Mouse (Mus musculus) mouse trophoblast stem cell (cell line): ENCODE data around the gene Ermp1.

Experiments
- in situ Hi-C, 2 experiments: fragments of 300-500 bp; cut with MseI, MboI; formaldehyde crosslinking; loops; 2 replicates in 1 of 2; 3 replicates in 1 of 2; pipeline ENCODE4 v1.15.1; 2025

Gene Ermp1

DNA sequence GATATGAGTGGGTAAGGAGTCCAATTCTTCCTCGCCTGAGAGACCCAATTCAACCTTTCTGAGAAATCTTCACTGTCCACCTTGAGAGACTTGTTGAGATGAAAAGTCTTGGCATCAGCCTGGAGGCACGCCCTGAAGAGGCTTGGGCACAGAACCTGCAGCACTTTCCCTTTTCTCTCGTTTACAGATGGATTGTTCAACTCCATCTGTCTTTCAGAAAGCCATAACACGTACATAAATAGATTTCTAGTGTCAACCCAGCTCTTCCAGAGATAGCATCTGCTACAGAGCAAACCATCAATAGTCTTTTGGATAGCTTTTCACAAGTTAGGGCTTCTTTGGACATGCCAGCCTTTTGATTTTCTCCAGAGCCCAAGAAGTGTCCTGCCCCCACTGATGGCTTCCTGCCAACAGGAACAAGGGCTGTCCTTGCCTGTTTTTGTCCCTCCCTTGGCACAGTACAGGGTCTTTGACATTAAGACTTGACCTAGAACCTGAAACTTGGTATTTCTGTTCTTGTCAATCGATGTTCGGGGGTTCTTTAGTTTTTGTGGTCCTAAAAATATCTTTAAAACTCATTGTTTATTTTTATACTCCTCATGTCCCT is 13.9 kb upstream of the Ermp1 start:
- in situ Hi-C loops: no loop called here

DNA sequence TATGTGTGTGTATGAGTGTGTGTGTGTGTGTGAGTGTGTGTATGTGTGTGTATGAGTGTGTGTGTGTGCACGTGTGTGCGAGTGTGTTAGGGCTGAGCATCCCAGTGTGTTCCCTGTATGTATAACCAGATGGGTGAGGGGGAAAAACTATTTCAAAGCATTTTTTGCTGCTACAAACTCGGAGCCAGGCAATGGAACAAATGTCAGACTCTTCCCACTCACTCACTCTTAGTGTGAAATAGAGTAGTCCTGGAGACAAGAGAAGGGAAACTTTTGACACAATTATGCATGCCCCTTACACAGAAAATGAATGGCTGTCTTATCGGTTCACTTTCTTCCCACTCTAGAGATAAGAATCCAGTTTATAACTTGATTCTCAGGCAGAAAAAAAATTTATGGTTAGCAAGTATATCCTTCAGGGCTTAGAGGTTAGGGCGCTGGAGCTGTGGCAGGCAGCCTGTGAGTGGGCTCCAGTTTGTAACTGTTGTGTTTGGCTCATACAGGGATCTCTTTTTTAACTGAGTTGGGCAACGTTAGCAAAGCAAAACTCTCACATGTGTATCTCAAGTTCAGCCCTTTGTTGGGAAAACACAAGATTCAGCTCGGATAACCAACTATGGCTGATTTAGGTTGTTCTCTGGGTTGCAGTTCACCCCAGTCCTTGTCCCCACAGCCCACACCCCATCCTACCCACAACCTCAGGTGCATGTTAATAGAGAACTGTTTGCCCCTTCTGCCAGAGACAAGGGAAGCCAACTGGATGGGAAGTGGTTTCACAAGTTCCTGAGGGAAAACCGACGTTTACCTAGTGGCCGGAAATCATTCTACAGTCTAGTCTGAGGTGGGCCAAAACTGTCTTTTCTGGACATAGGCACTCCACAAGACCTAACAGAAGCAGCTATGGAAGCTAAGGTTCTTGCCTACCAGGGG is 12.9 kb upstream of the Ermp1 start:
- in situ Hi-C loops: no loop called here

DNA sequence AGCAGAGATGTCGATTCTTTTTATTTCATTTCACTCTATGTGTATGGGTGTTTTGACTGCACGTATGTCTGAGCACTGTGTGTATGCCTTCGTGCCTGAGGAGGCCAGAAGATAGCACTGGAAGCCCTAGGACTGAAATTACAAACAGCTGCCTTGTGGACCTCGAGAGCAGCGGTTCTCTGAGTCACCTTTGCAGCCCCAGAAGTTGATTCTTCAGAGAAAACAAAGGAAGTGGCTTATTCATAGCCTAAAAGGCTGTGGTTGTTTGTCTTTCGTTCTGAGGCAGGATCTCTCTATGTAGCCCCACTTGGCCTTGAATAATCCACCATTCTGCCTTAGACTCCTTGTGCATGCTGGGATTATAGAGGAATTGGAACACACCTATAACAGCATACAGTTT is 11.5 kb upstream of the Ermp1 start:
- in situ Hi-C loops: no loop called here

DNA sequence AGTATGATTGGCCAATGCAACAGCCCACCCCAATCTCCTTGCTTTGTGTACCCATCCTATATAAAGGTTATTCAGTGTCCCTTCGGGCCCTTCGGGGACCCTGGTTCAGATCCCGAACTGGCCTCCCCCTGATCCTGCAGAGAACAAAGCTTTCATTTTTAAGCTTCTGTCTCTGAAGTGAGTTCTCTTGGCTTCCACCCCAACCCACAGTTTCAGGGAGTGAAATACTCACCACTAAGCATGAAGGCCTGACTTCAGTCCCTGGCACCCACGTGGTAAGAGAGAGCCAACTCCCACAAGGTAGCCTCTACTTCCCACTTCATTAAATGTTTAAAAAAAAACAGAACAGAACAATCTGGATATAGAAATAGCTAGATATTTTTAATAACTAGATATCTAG is 10.6 kb upstream of the Ermp1 start:
- in situ Hi-C loops: no loop called here

DNA sequence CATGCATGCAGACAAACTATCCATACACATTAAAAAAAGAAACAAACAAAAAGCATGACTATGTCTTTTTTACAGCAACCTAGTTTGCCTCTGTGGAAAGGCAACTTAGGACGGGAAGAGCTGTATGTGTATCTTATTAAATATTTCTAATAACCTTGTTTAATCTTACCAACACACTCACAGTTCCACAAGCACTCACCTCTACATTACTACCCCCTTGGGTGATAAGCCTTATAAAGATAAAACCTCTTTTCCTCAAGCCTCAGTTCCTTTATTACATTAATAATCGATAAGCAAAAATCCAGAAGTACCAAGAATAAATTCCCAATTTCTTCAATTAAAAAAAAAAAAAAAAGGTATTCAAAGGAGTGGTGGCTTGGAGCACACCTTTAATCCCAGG is 9.3 kb upstream of the Ermp1 start:
- in situ Hi-C loops: no loop called here

DNA sequence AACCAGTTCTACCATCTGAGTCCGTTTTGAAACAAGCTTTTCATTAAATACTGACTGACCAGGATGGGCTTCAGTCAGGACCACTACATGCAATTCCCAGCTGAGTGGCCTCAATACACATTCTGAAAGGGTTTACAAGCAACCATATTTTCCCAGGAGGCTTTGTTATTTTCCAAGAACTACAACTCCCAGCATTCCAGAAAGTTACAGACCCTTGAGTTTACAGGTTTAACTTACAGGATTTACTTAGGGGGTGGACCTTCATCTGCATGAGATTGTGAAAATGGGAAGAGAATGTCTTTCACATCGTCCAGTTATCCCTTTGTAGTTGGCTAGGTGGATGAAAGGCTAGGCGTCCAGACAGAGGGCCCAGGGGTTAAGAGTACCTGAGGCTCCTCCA is 8.8 kb upstream of the Ermp1 start:
- in situ Hi-C loops: no loop called here

DNA sequence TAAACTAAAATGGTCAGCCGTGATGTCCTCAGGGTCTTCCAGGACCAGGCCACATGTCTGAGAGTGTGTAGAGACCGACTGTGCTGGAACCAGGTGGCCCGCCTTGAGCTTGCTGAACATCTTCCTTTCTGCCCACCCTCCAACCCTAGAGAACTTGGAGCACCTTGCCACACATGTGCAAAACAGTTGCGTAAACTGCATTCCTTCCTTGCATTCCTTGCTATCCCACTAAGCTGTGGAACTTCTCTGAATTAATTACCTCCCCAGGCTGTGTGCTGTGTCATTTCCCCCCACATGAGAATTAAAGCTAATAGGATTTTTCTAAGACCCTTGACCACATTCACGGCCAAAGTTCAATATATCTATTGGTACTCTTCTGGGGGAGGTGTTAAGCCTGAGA is 8.4 kb upstream of the Ermp1 start:
- in situ Hi-C loops: no loop called here

DNA sequence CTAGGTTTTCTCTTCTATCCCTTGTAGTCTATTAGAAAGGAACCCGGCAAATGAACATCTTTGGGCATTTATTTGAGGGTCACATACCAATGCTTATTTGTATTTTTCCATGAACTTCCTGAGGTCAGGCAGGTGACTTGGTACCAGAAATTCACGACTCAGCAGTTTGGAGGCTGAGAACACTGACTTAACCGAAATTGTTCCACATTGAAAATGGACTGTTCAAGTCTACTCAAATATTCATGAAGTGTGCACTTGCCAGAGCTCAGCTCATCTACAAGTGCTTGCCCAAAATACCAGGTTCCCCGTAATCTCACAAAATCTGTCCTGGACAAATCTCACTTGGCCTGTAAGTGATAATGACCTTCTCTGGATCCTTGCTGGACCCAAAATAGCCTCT is 7.8 kb upstream of the Ermp1 start:
- in situ Hi-C loops: no loop called here

DNA sequence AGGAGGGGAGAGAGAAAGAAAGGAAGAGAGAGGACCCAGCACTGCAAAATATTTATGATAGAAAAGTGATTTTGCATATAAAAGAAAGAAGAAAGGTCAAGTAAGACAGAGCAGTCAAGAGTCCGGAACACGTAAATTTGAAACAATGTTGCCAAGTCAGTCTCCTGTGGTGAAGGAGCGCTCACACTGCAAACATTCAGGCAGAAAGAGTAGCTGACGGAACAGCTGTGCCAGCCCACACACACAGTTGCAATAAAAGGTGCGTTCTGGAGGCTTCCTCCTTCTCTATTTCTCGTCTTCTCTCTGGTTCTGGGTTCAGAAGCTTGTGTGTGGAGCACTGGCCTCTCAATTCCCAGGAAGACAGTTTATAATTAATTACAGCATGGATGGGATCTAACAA is 6.9 kb upstream of the Ermp1 start:
- in situ Hi-C loops: no loop called here

DNA sequence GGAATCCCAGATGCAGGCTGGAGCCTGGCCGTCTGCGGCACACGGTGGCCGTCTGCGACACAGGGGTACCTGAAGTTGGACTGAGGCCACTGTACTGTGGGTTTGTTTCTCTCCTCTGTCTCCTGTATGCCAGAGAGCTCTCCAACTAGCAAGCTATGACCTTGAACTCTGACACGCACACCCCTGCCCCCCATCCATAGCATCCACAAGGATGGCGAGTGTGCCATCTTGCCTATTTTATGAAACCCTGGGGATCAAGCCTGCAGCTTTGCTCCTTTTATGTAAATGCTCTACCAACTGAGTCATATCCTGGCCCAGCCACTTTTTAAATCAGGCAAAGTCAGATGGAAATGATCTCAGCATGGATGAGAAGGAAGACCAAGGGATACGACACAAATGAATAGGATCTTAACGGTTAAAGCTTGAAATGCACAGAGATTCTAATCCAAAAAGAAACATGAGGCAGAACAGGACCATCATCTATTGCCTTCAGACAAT is 5.6 kb upstream of the Ermp1 start:
- in situ Hi-C loops: no loop called here

DNA sequence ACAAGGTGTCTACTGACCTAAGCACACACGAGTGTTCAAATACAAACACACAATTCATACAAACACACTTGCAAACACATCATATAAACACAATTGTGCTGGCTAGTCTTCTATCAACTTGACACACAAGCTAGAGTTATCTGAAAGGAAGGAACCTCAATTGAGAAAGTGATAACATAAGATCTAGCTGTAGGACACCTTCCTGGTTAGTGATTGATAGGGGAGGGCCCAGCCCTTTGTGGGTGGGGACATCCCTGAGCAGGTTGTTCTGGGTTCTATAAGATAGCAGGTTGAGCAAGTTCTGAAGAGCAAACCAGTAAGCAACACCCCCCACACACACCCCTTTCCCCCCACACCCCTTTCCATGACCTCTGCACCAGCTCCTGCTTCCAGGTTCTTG is 1.5 kb upstream of the Ermp1 start:
- in situ Hi-C loops: no loop called here

DNA sequence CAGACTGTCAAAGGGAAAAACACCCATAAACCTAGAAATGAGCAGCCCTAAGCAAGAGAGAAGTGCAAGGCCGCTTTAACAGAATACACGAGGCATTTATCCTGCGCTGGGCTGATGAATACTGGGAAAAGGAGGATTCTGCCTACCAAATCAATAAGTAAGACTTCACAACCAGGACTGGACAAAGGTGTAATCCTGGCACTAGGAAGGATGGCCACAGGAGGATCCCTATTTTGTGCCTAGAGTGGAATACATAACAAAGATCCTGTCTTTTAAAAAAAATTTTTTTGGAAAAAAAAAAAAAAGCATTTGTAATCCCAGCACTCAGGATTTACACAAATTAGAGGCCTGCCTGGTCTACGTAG is 317 bp upstream of the Ermp1 start:
- in situ Hi-C loops: no loop called here

DNA sequence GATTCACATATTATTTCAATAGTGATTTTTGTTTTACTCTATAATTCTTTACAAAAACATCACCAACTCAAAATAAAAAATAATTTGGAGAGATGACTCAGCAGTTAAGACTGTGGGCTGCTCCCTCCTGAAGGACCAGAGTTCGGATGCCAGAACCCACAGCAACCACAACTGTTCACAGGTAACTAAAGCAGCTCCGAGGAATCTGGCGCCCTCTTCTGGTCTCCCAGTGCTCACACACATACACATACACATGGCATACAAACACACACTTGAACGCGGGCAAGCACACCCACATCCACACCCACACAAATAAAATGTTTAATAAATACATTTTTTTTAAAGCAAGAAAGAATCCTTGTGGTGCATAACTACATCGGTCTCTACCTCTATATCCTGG is 3.5 kb downstream of the Ermp1 start:
- in situ Hi-C loops: no loop called here

DNA sequence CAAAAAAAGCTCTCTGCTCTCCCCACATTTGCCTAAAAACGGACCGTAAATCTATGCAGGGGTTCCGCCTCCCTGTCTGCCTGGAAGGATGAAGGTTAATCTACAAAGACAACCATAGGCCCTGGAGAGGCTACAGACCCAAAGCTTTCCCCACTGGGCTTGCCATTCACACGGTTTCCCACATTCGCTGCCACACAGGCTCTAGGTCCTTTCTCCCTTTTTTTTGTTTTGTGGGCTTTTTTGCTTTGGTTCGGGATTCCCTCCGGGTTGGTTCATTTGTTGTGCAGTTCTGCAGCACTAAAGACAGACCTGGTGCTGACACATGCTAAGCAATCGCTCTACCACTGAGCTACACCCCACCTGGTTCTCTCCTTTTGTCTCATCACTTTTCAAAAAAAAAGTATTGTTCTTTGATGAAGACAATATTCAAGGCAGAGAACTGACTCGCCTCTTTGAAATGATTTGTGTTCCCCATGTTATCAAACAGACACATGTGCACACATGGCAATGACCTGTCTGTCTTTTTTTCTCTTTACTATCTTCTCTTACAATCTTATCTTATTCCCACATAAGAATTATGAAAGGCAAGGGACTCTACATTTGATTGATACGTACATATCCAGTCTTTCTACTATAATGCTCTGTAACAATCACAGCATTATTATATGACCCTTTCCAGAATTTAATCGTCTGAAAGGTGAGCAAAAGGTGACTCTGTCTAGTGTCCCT is 4.9 kb downstream of the Ermp1 start:
- in situ Hi-C loops: no loop called here

DNA sequence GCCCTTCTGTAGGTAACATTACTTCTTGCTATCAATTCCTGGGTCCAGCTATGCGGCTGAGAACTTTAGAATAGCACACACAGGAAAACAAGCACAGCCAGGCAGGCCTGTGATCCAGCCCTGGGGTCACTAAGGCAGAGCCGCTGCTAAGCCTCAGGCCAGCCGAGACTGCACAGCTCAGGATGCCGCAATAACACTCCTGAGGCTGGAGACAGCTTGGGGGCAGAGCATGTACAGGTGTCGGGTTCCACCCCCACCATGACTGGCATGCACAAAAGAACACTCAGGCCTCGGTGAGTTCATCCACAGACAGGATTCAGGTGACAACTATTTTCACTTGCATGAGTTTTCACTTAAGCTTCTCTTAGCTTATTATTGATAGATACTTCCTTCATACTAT is 6.0 kb downstream of the Ermp1 start:
- in situ Hi-C loops: no loop called here

DNA sequence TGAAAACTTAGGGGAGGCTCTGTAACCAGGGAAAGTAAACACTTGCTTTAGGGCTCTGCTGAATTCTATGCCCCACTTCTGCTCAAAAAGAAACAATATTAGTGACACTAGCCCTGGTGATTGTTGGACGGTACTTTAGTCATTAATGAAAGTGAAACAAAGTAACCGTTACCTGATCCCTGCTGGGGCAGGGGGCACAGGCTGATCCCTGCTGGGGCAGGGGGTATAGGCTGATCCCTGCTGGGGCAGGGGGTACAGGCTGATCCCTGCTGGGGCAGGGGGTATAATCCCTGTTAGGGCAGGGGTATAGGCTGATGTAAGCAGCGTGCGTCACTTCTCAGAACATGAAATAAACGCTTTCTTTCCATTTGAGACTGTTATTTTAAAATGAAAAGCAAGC is 6.7 kb downstream of the Ermp1 start:
- in situ Hi-C loops: no loop called here

DNA sequence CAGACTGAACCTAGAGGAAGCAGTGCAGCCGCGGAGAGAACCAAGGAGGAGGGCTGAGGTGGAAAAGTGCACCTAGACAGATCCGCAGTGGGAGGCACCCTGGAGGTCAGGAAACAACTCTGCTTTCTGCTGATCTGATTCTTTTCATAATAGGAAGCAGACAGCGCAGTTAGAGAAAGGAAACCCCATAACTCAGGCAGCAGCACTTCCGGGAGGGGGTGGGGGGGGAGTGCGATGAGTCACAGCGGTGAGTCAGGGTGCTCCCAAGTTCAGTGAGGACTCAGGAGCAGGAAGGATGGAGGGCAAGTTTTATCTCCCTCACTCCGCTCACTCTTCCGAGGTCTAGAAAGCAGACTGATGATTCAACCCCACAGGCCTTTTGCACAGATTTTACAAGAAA is 7.2 kb downstream of the Ermp1 start:
- in situ Hi-C loops: no loop called here

DNA sequence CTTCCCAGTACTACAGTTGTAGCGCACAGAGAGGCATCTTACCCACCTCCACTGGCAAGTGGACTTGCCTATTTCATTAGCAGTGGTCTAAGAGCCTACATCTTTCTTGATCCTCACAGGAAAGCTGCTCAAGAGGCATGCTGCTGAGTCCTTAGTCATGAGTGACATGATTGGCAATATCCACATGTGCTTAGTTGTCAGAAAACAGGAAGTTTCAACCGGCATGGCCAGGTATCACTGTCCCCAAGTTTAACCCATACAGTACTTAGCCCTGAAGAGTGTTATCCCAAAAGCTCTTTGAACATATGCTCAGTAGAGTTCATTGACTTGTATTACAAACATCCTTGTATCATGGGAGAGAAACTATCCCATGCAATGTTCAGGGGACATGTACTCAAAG is 36.1 kb downstream of the Ermp1 start:
- in situ Hi-C loops: no loop called here

DNA sequence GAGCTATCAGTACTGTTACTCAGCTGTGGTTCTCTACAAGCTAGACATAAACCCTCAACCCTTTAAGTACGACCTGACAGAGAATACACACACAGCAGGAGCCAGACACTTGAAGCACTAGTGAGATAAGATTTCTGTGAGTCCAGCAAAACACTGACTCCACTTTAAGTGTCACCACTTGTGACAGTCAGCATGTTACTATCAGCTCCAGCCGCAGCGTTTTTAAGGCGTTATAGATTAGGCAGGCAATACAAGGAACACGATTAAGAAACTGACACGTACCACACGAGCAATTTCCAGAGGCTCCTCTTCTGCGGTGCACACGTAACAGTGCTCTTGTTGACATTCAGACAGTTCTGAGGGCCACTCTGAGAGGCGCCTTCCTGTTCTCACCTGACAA is 37.3 kb downstream of the Ermp1 start:
- in situ Hi-C loops: no loop called here

DNA sequence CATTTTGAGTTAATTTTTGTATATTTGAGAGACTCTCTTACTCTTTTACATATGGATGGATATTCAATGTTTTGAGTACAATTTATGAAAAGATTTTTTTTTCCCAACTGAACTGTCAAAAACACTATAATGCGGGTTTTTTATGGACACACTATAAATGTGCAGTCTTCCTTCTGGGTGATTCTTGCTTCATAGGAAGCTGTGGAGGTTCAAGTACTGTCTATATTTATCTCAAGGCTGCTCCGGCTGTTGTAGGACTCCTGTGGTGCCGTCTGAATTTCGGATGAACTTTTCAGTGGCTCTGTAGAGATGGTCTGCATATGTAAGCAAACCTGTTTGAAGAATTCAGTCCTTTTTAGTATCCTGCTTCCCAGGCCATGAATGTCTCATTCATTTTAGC is 40.0 kb downstream of the Ermp1 start:
- in situ Hi-C loops: no loop called here

DNA sequence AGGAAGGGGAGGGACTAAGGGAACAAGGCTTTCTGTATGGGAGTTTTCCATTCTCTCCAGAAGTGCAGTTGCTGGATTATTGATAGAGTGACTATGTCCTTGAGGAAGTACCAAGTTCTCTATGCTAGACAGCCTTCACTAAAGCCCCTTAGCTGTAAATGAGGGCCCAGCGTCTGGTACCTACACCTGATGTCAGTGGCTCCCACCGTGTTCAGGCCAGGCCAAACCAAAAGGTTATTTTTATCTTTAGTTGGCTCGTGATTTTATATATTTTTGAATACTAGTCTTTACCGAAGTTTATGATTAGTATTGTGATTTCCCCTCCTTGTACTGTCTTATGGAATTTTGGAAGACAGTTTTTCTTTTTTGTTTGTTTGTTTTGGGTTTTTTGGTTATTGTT is 40.7 kb downstream of the Ermp1 start:
- in situ Hi-C loops: no loop called here

DNA sequence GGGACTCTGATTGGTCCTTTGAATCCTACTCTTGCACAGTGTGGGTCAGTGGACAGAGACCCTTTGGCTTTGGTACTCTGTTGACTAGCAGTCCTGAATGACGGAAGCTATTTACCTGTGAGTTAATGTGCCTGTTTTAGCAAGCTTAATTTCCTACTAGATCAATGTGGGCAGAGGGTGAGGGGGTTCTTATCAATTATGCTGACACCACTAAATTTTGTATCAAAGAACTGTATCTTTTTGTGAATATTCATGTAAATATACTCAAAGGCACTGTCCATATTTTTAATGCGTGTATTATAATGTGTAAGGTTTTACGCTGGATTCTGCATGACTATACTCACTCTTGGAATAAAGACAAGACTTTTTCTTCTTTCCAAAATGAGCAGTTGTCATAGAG is 43.6 kb downstream of the Ermp1 start:
- in situ Hi-C loops: no loop called here
